Mouse (Mus musculus) ES-Bruce4 (cell line): ENCODE measurements around the gene Tle2. TPM values are rescaled to one million over a fixed set of nuclear protein-coding genes. Genes with fewer than 3 reads are reported as not detected.

ENCODE experiments used
- H3K27ac ChIP-seq: 2 replicates; pipeline ENCODE4 v1.5.1; 2012; ENCODE audit warnings: low read length, inconsistent platforms; ENCODE audit not compliant: insufficient read depth
- H3K27me3 ChIP-seq: 2 replicates; pipeline ENCODE4 v1.6.1; 2012; ENCODE audit warnings: mild to moderate bottlenecking, low read length, inconsistent platforms; ENCODE audit not compliant: control insufficient read depth, poor library complexity, insufficient read depth, severe bottlenecking
- H3K36me3 ChIP-seq: 2 replicates; pipeline ENCODE4 v1.6.1; 2012; ENCODE audit warnings: inconsistent platforms, mild to moderate bottlenecking, low read length, moderate library complexity; ENCODE audit not compliant: control insufficient read depth, poor library complexity, insufficient read depth, severe bottlenecking
- H3K4me1 ChIP-seq: one replicate; pipeline ENCODE4 v1.8.1; 2011; ENCODE audit warnings: low read length; ENCODE audit not compliant: control insufficient read depth, insufficient read depth
- H3K4me3 ChIP-seq: 2 replicates; pipeline ENCODE4 v1.5.1; 2011; ENCODE audit warnings: low read depth, mild to moderate bottlenecking, low read length
- H3K9ac ChIP-seq: 2 replicates; pipeline ENCODE4 v1.6.1; 2012; ENCODE audit warnings: low read depth, mild to moderate bottlenecking, inconsistent platforms; ENCODE audit not compliant: poor library complexity, severe bottlenecking
- H3K9me3 ChIP-seq: replicated peaks from 2 replicates; pipeline ENCODE4 v1.6.1; 2012; ENCODE audit warnings: mild to moderate bottlenecking, low read length, inconsistent platforms; ENCODE audit not compliant: control insufficient read depth, poor library complexity, insufficient read depth, severe bottlenecking
- CTCF ChIP-seq: IDR thresholded peaks from one replicate; pipeline ENCODE4 v1.8.1; 2011; ENCODE audit warnings: low read depth, low read length
- EP300 ChIP-seq: IDR thresholded peaks from 2 replicates; pipeline ENCODE4 v1.6.1; 2011; ENCODE audit warnings: low read depth, low read length; ENCODE audit not compliant: insufficient read depth
- POLR2A ChIP-seq: IDR thresholded peaks from one replicate; pipeline ENCODE4 v1.8.1; 2011; ENCODE audit warnings: low read length; ENCODE audit not compliant: insufficient read depth
- polyA plus RNA-seq: library from polyadenylated mRNA; stranded (reverse); fragments of >200 nt; gene quantifications from 2 replicates; pipeline ENCODE4 v1.2.4, GENCODE M21; 2011; ENCODE audit warnings: low read depth; ENCODE audit not compliant: missing spikeins, insufficient read depth, insufficient read length

The Tle2 gene
- polyA plus RNA-seq, 1 experiment, result 3.8 TPM

- Histone ChIP-seq H3K4me3 (no peak overlapping the region), H3K27me3 (no peaks in the 10 kb centered on the region), H3K27ac (no peak overlapping the region), H3K9me3 (no peaks in the 10 kb centered on the region), H3K9ac (no peak overlapping the region), H3K36me3 (no peaks in the 10 kb centered on the region), H3K4me1 (peaks cover 6% of the 10 kb centered on the region)
- TF ChIP-seq POLR2A (no peak), EP300 (no peak), CTCF (no peak)
Measured at GRCm38 (mm10) chr10:81612779-81613178, 38.4 kb downstream of the Tle2 start.

GRCm38 (mm10) chr10:81615486-81615885 lies 41.1 kb downstream of the Tle2 start:
- peak overlapping the region; percentile 84 for H3K27ac ChIP-seq
- H3K4me3 ChIP-seq, result peak overlapping the region; percentile 28
- peaks cover 7% of the 10 kb centered on the region for H3K4me1 ChIP-seq
- H3K9me3 ChIP-seq, result no peaks in the 10 kb centered on the region
- TF ChIP-seq POLR2A, result no peak
- peak; percentile 90; the same call in 1 of the 2 replicates for TF ChIP-seq EP300
- H3K36me3 ChIP-seq, result no peaks in the 10 kb centered on the region
- peak overlapping the region; percentile 16; the same call in 1 of the 2 replicates for H3K9ac ChIP-seq
- H3K27me3 ChIP-seq, result no peaks in the 10 kb centered on the region

- Histone ChIP-seq H3K9ac (no peak overlapping the region), H3K27ac (no peak overlapping the region), H3K9me3 (no peaks in the 10 kb centered on the region), H3K27me3 (no peaks in the 10 kb centered on the region), H3K4me3 (no peak overlapping the region), H3K36me3 (no peaks in the 10 kb centered on the region), H3K4me1 (peaks cover 16% of the 10 kb centered on the region)
- no peak for TF ChIP-seq POLR2A
- TF ChIP-seq EP300, result no peak
- TF ChIP-seq CTCF, result no peak
Measured at GRCm38 (mm10) chr10:81619976-81620375, 45.6 kb downstream of the Tle2 start.

- Histone ChIP-seq H3K4me3 (no peak overlapping the region), H3K9me3 (no peaks in the 10 kb centered on the region), H3K27ac (no peak overlapping the region), H3K27me3 (no peaks in the 10 kb centered on the region), H3K36me3 (no peaks in the 10 kb centered on the region), H3K9ac (no peak overlapping the region), H3K4me1 (peaks cover 16% of the 10 kb centered on the region)
- TF ChIP-seq POLR2A, result no peak
- TF ChIP-seq EP300, result no peak
- no peak for TF ChIP-seq CTCF
Measured at GRCm38 (mm10) chr10:81620786-81621185, 46.4 kb downstream of the Tle2 start.

GRCm38 (mm10) chr10:81623441-81623840 lies 49.1 kb downstream of the Tle2 start:
- no peaks in the 10 kb centered on the region for H3K27me3 ChIP-seq
- no peak overlapping the region for H3K9ac ChIP-seq
- H3K4me1 ChIP-seq, result peaks cover 10% of the 10 kb centered on the region
- peak; percentile 51 for TF ChIP-seq POLR2A
- TF ChIP-seq EP300, result no peak
- TF ChIP-seq CTCF, result no peak
- no peak overlapping the region for H3K4me3 ChIP-seq
- H3K36me3 ChIP-seq, result no peaks in the 10 kb centered on the region
- peak overlapping the region; percentile 55 for H3K27ac ChIP-seq
- H3K9me3 ChIP-seq, result no peaks in the 10 kb centered on the region

GRCm38 (mm10) chr10:81626101-81626993 lies 52.0 kb downstream of the Tle2 start:
- H3K9me3 ChIP-seq, result no peaks in the 10 kb centered on the region
- no peak for TF ChIP-seq EP300
- no peak for TF ChIP-seq CTCF
- no peak for TF ChIP-seq POLR2A
- no peaks in the 10 kb centered on the region for H3K27me3 ChIP-seq
- peak overlapping the region; percentile 69 for H3K27ac ChIP-seq
- H3K4me3 ChIP-seq, result peak overlapping the region; percentile 90
- H3K36me3 ChIP-seq, result no peaks in the 10 kb centered on the region
- H3K4me1 ChIP-seq, result peaks cover 8% of the 10 kb centered on the region
- peak overlapping the region; percentile 68 for H3K9ac ChIP-seq
